Mouse (Mus musculus) cerebellum, adult 18-20 months (tissue): Measurements from ENCODE around the gene Fam131c.

Experiments used
- DNase-seq, 2 experiments: peaks; one replicate each; pipeline ENCODE4 v3.0.0; 2021

Fam131c gene

DNA sequence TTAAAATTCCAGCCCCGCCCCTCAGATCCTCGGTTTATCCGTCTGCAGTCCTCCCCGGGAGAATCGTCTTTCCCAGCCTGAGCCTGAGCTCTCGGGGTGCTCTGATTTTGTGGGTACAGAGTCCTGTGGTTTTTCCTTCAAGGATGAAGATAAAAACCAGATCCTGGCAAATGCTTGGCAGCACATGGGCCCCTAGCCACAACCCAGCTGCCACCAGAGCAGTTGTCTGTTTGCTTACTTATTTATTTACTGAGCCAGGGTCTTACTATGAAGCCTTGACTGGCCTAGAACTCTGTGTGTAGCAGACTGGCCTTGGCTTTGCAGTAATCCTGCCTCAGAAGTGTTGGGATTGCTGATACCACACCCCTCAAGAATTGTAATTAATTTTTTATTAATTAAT lies 8.8 kb upstream of the Fam131c start:
- no peak for DNase-seq

DNA sequence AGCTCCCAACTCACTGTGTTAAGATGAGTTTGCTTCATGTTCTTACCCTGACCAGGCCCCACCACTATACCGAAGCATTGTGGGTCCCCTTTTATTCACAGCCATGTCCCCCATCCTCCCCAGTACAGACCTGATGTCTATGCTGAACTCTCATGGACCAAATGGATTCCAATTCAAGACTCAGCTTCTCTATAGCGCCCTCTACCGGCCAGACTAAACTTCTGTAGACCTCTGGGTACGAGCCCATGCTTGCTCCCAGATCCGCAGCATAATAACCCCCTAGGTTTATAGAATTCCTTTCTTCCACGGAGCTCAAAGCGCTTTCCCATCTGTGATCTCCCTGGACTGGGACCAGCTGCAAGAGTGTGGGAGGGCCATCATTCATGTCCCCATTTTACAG lies 7.2 kb upstream of the Fam131c start:
- no peak for DNase-seq

DNA sequence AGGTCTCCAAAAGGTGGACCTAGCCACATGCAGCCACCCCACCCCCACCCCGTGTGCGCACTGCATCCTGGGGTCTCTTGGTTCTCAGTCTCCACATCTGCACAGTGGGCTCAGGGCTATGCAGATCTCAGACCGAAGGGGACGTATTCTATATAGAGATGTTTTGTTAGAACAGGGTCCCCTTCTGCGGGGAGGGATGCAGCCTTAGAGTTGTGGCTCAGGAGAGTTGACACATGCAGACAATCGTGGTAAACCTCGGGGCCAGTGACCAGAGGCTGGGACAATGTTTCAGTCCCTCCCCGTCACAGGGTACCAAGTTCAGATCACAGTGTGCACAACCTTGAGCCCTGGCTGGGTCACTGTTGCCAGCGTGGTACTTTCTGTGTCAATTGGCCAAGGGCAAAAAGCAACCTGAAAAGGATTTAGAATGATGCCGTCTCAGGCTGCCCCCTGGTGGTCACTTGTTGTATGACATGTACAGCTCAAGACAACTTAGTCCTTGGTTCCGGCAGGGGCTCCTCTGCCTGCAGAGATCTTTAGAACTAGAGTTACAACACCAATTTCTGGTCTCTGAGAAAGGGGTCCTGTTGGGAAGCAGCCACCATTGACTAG lies 5.0 kb upstream of the Fam131c start:
- DNase-seq: peak; percentile 58 to 81

DNA sequence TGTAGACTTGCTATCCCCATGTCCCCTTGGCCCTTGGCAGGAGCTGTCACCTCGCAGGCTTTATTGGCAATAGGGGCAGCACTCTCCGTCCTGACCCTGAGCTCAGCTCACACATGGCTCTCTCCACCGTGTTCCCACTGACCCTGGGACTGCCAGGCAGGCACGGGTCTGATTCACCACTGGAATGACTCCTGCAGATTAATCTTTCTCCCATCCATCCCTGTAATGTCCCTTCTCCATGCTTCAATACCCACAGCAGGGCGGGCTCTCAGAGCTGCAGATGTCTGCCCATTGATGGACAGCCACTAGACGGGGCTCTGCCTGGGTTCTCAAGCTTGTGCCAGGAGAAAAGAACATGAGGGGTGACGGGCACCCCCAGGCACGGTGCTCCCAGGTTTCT lies 2.9 kb upstream of the Fam131c start:
- no peak for DNase-seq

DNA sequence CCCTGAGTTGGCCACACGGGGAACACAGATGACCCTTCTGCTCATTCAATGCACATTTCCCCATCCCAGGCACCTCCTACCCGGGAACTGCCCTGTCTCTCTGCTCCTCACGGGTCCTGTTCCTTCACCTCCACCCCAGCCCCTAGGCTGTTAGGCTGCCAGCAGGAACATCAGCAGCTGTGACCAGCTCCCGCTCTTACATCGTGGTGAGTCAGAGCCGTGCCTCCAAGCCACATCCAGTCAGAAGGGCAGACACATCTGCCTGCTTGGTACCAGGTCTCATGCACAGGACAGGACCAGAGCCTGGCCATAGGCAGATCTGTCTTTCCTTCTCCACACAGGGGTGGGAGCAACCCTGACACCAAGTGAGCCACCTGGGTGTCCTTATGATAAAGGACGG lies 2.1 kb upstream of the Fam131c start:
- DNase-seq: no peak

DNA sequence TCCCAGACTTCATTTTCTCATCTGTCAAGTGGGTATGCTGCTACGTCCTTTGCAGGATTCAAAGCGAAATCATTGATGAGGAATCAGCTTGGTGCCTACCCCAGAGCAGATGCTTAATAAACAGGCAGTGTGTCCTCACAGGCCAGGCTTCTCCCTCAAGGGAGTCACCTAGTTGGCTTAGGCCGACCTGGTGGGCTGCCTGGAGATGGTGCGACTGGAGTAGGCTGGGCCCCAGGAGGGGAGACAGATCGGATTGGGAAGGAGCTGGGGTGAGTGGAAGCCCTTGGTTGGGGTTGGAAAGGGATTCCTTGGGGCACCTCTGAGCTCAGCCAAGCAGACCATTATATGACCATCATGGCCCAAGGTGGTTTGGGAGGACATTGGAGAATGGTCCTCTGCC lies 4.4 kb downstream of the Fam131c start:
- no peak for DNase-seq

DNA sequence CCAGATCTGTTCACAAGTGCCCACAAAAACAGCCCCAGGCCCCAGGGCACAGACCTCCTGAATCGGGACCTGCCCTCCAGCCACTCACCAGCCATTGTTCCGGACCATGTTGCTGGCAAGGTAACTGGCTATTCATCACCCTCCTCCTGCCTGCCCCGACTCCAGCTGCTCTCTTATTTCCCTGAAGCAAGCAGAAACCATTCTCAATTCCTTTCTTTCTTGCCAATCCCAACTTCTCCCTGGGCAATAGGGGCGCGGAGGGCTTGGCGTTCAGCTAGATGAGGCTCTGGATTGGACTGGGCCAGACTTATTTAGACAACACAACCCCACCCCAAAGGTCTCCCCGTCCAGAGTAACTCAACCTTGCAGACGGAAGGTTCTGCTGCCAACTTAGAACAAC lies 11.7 kb downstream of the Fam131c start:
- DNase-seq: no peak

DNA sequence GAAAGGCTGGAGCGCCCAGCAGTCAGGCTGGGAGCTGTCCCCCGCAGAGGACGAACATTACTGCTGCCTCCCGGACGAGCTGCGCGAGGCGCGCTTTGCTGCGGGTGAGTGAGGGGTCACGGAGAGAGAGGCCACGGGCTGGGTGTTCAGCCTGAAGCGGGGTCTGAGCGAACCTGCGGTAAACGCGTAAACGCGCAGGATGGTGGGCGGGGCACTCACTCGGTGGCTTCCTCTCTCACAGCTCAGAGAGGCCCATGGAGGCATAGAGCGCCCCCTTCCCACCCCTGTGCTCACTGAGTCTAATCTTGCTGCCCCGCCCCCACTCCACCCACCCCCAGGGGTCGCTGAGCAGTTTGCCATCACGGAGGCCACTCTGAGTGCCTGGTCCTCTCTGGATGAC lies 14.4 kb downstream of the Fam131c start:
- DNase-seq: no peak

DNA sequence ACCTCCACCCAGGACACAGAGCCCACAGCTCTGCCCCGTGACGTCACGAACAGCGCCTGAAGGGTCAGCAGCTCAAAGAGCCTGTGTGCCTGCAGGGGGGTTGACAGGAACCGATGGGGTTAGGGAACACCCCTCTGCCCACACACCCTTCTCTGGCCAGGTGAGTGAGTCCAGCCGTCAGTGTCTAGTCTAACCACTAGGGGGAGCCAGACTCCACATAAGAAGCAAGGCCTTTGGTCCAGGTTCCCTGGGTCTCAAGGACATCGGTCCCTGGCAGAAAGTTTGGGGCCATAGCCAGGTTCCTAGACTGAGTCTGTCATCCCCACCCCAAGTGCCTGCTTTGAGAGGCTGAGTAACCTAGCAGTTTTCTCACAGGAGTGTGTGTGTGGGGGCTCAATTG lies 17.3 kb downstream of the Fam131c start:
- peak; percentile 54 to 57 for DNase-seq

DNA sequence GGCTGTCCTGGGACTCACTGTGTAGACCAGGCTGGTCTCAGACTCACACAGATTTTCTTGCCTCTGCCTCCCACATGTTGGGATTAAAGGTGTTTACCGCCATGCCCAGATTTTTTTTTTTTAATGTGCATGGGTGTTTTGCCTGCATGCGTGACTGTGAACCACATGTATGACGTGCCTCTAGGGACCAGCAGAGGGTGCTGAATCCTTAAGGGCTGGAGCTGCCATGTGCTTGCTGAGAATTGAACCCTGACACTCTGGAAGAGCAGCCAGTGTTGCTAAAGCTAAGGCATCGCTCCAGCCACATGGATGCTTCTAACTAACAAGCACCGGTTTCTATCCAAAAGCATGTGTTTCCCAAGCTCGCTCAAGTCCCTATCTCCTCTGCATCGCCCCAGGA lies 18.1 kb downstream of the Fam131c start:
- DNase-seq: no peak

DNA sequence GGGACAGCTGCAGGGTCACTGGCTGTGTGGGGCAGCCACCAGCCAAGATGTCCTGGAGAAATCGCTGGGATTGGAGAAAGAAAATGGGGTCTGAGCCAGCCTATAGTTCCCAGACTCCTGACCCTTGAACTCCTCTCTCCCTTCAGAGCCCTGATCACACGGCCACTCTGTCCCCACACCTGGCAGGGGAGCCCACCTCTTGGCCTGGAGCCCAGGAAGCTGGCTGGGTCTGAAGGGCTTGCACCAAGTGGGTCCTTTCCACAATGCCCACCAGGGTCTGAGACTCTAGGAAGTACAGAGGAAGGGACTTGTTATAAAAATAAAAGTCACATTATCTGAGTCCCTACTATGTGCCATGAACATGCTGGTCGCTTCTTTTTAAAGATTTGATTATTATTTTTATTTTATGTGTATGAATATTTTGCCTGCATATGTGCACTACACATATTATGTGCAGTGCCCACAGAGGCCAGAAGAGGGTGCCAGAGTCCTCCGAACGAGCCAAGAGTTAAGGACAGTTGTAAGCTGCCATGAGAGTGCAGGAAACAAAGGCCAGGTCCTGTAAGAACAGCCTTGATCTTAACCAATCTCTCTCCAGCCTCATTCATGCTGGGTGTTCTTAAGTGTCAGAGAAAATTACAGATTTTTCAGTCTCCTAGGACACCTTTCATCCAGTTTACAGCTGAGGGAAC lies 19.2 kb downstream of the Fam131c start:
- peak; percentile 61 to 65 for DNase-seq

DNA sequence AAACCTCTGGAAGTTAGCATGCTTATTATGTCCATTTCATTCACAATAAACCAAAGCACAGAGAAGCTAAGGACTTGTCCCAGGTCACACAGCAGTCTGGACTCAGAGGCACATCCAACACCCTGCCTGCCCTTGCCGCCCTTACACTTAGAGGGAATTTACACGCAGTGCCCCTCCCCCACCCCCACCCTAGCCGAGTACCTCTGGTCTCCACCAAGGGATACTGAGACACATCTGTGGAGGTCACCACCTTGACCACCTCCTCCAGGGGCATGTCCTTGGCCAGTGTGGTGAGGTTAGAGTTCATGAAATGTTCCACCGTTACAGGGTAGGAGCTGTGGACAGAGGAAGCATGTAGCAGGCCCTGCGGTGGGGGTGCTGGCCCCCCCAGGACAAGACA lies 19.9 kb downstream of the Fam131c start:
- DNase-seq: no peak

DNA sequence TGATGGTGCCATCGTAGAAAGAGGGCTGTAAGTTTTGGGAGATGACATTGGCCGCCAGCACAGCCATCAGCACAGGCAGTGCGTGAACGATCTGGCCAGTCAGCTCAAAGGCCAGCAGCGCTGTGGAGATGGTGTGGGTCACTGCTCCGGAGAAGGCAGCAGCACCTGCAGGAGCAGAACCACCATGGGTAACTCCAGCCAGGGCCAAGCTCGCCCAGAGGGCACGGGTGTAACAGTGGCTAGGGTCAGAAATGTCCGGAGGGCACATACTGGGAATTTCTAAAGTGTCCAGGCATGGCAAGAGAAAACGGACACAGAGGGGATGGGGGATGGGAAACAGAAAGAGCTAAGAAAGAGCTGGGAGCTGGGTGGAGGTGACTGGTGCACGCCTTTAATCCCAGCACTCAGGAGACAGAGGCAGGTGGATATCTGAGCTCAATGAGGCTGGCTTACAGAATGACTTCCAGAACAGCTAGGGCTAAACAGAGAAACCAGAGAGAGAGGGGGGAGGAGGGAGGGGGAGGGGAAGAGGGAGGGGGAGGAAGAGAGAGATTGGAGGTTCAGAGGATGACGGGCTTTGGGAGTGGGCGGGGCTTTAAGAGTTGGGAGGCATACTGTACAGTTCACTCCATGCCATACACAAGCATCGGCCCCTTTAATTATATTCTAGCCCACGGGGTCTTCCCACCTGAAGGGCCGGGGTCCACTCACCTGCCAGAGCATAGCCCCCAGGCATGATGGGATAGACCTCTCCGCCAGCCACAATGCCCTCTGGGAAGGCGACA lies 21.5 kb downstream of the Fam131c start:
- DNase-seq: no peak

DNA sequence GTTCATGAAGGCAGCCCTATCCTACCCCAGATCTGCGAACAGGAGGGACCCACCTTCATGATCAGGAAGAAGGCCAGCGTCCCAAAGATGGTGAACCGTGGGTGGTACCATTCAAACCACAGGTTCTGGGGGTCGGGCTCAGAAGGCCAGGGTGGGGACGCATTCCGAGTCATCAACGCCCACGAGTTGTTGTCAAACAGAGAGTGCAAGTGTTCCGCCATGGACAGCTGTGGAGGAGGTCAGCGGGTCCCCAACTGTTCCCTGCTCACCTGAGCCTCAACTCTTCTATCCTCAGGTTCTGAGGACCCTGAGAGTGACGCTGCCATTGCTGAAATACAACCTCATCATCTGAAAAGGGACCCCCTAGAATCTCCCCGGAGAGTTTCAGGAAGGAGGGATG lies 23.3 kb downstream of the Fam131c start:
- DNase-seq: no peak

DNA sequence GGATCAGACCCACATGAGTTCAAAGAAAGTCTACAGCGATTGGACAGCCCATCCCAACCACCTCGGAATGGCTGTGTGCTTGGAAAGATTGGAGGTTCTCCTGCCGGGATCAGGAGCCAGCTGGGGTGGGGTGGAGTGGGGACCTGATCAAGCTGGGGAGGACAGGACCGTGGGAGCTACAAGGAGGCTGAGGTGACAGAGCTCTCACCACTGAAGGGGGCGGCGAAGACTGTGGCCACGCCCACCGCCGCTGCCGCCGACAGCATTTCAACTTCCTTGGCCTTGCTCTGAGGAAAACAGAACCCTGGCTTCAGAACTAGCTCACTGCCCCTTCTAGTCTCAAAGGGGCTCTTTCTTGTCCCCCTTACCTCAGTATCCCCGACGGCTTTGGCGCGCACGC lies 26.7 kb downstream of the Fam131c start:
- no peak for DNase-seq

DNA sequence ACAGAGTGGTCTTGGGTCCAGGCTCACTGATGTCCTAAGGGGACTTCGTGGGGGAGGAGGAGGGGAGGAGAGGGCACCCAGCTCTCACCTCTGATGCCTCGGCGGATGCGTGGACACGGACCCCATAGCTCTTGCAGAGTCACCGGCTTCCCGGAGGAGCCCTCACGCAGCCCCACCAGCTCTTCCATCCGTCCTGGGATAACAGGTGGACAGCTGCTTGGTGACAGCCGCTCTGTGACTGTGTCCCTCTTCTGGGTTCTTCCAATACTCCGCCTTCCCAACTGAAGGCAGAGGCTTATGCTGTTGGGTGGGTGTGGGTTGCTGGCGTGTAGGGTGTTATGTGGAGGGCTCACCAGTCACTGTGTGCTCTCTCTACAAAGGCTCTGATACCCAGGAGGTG lies 29.8 kb downstream of the Fam131c start:
- DNase-seq: no peak

DNA sequence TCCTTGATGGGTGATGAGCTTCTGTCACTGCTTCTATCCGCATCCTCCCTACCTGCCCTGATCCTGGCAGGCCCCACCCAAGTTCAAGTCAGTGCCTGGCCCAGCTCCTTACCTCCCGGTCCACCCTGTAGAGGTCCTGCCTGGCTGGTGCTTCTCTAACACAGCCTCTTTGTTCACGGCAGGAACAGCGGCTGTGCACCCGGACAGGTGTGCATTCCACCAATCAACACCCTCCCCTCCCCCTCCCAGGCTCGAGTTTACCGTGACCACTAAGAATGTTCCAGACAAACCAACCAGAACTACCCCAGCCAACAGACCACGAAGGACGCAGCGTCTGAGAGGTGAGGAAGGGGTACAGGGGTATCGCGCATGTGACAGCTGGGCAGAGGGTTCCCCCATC lies 30.5 kb downstream of the Fam131c start, which contains the start of gene Clcnka:
Gene Clcnka (minus strand): TSS at position 180 of the 400 bp plus-strand sequence.
- DNase-seq: no peak

DNA sequence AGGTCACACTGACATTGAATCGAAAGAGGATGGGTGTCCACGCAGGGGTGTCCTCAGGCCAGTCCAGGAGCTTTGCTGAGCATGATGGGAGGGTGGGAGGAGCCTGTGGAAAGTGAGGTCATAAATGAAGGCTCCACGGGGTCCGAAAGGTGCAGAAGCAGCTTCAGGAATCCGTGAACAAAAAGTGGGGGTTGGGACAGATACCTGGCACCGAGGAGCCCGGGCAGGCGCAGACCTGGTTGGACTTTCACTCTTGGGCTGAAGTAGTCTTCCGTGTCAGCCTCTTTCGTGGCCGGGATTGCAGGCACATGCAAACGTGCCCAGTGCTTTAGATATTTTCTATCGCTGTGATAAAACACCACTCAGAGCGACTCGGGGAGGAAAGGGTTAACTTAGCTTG lies 32.2 kb downstream of the Fam131c start:
- no peak for DNase-seq

DNA sequence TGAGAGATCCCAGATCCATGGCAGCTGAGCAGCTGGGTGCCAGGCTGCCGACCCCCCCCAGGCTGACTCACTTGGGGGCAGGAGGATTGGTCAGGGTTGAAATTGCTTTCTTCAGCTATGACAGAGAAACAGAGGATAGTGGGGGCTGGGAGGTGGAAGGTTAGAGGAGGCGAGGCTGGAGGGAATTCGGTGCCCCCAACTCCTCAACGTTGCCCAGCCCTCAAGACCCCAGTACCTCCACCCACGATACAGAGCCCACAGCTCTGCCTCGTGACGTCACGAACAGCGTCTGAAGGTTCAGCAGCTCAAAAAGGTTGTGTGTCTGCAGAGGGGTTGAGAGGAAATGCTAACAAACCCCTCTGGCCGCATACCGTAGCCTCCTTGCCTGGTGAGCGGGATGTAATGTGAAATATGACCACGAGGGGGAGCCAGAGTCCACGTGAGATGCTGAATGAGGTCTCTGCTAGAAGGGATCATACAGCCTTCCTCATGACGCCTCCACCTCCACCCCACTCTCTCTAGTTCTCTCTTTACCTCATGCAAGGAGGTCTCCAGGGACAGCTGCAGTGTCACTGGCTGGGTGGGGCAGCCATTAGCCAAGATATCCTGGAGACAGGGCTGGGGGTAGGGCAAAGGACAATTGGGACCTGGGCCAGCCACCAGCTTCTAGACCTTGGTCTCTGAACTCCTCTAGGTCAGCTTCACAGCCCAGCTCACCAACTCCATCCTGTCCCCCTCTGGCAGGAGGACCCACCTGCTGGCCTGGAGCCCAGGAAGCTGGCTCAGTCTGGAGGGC lies 36.7 kb downstream of the Fam131c start:
- DNase-seq: peak; percentile 80 to 89

DNA sequence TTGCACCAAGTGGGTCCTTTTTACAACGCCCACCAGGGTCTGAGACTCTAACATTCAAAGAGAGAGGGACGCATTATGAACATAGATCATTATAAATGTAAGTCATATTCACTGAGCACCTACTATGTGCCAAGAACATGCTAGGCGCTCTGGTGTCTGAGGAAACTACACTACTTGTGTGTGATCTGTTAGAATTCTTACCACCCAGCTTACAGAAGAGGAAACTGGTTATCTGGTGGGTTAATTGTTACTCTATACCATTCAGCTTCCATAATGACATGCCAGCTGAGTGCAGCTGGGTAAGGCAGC lies 37.2 kb downstream of the Fam131c start:
- DNase-seq: no peak

DNA sequence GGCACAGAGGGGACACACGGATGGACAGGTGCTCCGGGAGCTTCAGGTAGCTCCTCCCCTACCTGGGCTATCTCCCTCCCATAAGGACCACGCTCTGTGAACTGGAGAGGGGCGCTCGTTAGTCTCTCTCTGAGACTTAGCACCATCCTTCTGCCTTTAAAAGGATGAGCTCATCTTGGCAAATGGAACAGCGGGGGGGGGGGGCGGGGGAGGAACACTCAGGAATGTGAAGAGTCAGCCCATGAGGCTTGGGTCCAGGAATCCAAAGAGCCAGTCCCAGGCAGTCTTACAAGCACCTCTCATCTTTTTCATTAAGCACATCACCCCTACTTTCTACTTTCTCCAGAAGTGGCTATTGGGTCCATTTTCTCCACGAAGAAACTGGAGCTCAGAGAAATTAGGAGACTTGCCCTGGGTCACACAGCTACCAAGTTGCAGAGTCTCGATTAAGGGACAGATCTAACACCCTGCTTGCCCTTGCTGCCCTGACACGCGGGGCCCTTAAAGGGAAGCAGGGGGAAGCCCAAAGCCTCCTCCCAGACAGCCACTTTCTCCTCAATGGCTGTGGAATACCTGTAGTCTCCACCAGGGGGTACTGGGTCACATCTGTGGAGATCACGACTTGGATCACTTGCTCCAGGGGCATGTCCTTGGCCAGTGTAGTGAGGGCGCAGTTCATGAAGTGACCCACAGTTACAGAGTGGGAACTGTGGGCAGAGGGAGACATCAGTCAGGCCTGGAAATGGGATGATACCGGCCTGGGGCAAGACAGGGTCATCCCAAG lies 38.7 kb downstream of the Fam131c start:
- no peak for DNase-seq

DNA sequence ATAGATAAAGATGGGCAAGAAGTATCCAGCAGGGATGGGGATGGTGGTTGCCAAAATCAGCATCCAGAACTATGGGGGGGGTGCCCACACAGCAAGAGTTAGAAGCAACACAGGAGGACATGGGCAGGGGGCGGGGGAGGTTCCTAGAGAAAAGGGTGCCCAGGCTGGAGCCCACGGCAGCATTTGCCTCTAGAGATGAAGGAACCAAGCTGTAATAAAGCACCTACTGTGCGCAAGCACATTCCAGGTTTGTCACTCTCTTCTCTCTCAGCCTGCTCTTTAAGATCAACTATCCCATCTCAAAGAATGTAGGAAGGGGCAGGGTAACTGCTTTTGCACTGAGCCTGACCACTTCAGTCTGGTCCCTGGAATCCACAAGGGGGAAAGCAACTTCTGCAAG lies 40.6 kb downstream of the Fam131c start:
- DNase-seq: no peak
